Mouse (Mus musculus): ENCODE measurements around the gene Cox8a.

GRCm38 (mm10) chr19:7236011-7236410 lies 18.6 kb upstream of the Cox8a start:
- no peak for TF ChIP-seq CTCF (IDR thresholded peaks at IDR 0.05; ENCODE audit: low read depth, low read length)
- TF ChIP-seq TAL1 (conservative IDR thresholded peaks at IDR 0.05; ENCODE audit: low read depth, low read length) = no peak
- no peak for TF ChIP-seq GATA1 (IDR thresholded peaks at IDR 0.05; ENCODE audit: borderline replicate concordance, low read length)

Measured in G1E (cell line).